Mouse (Mus musculus) testis, adult 2 months (tissue): Measurements from ENCODE around the gene Wasf2.

Source experiments
- CTCF ChIP-seq: fragments of 200-500 bp; IDR thresholded peaks from 2 replicates; pipeline ENCODE4 v1.5.1; 2012; ENCODE audit warnings: low read depth, mild to moderate bottlenecking, inconsistent platforms, low read length, moderate library complexity; ENCODE audit not compliant: control insufficient read depth, insufficient read depth, insufficient replicate concordance
- POLR2A ChIP-seq: fragments of 200-500 bp; IDR thresholded peaks from 2 replicates; pipeline ENCODE4 v1.6.1; 2012; ENCODE audit warnings: low read depth, mild to moderate bottlenecking, inconsistent platforms, low read length, moderate library complexity; ENCODE audit not compliant: control insufficient read depth

DNA sequence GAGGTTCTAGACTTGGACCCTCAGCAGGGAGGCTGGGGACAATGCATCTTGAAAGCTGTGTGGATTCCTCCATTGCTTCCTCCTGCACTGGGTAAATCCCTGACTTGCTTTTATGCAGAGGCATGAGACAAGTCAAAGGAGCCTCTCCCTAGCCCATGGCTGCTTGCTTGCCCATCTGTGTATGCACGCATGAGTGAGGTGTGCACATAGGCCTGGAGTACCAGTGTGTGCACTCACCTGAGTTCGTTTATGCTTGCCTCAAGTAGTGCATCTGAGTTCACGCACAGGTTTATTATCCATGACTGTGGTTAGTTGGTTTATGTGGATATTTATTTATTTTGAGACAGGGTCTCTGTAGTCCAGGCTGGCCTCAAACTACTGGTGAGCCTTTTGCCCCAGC, 71.9 kb downstream of the Wasf2 start:
- no peak for TF ChIP-seq CTCF
- no peak for TF ChIP-seq POLR2A
